Mouse (Mus musculus): ENCODE measurements around the gene Mast4. TPM values are rescaled to one million over a fixed set of nuclear protein-coding genes. Genes with fewer than 3 reads are reported as not detected.

The Mast4 gene
- polyA plus RNA-seq, 1 experiment from 2014 or later, result 2.8 TPM

- no peak overlapping the region for H3K4me3 ChIP-seq (ENCODE audit: low read depth, low read length)
- DNase-seq, result no peak
Measured at GRCm38 (mm10) chr13:102914800-102915199, 419.5 kb downstream of the Mast4 start.

GRCm38 (mm10) chr13:102913919-102914318 is 420.4 kb downstream of the Mast4 start:
- Histone ChIP-seq H3K36me3 (replicated peaks; ENCODE audit: insufficient read depth, low read length) (no peaks in the 10 kb centered on the region), H3K27me3 (ENCODE audit: insufficient read depth, low read length) (no peaks in the 10 kb centered on the region), H3K4me1 (ENCODE audit: insufficient read depth) (no peaks in the 10 kb centered on the region), H3K27ac (ENCODE audit: low read depth) (no peak overlapping the region), H3K4me2 (ENCODE audit: low read depth, low read length) (no peak overlapping the region), H3K9ac (replicated peaks) (no peak overlapping the region), H3K4me3 (ENCODE audit: low read depth, low read length) (no peak overlapping the region), H3K9me3 (ENCODE audit: low read length) (no peaks in the 10 kb centered on the region)
- DNase-seq, result no peak
- ATAC-seq, result no peak
- TF ChIP-seq CTCF (IDR thresholded peaks at IDR 0.05; ENCODE audit: low read depth), result no peak
- no peak for TF ChIP-seq EP300 (IDR thresholded peaks at IDR 0.05; ENCODE audit: low read depth)
- WGBS (ENCODE audit: insufficient replicate concordance), result 63% methylated on average over 2 of the region's 2 CpGs

More at GRCm38 (mm10) chr13:102914800-102915199, 419.5 kb downstream of the Mast4 start:
- H3K4me2 ChIP-seq (ENCODE audit: low read depth, low read length), result no peak overlapping the region
- H3K9me3 ChIP-seq (ENCODE audit: low read length), result no peaks in the 10 kb centered on the region
- no peaks in the 10 kb centered on the region for H3K27me3 ChIP-seq (ENCODE audit: insufficient read depth, low read length)
- H3K36me3 ChIP-seq (replicated peaks; ENCODE audit: insufficient read depth, low read length), result no peaks in the 10 kb centered on the region
- no peak overlapping the region for H3K9ac ChIP-seq (replicated peaks)
- H3K4me1 ChIP-seq (ENCODE audit: insufficient read depth), result no peaks in the 10 kb centered on the region
- no peak for TF ChIP-seq EP300 (IDR thresholded peaks at IDR 0.05; ENCODE audit: low read depth)
- no peak for TF ChIP-seq CTCF (IDR thresholded peaks at IDR 0.05; ENCODE audit: low read depth)
- H3K27ac ChIP-seq (ENCODE audit: low read depth), result no peak overlapping the region
- ATAC-seq, result no peak

GRCm38 (mm10) chr13:102912867-102913266 is 421.4 kb downstream of the Mast4 start:
- no peaks in the 10 kb centered on the region for H3K9me3 ChIP-seq (ENCODE audit: low read length)
- no peak overlapping the region for H3K4me3 ChIP-seq (ENCODE audit: low read depth, low read length)
- 82% methylated on average over 12 of the region's 12 CpGs for WGBS (ENCODE audit: insufficient replicate concordance)
- no peak overlapping the region for H3K4me2 ChIP-seq (ENCODE audit: low read depth, low read length)
- TF ChIP-seq CTCF (IDR thresholded peaks at IDR 0.05; ENCODE audit: low read depth) (no peak), EP300 (IDR thresholded peaks at IDR 0.05; ENCODE audit: low read depth) (no peak)
- no peak overlapping the region for H3K9ac ChIP-seq (replicated peaks)
- no peaks in the 10 kb centered on the region for H3K36me3 ChIP-seq (replicated peaks; ENCODE audit: insufficient read depth, low read length)
- H3K4me1 ChIP-seq (ENCODE audit: insufficient read depth), result no peaks in the 10 kb centered on the region
- no peak for ATAC-seq
- H3K27me3 ChIP-seq (ENCODE audit: insufficient read depth, low read length), result no peaks in the 10 kb centered on the region
- DNase-seq, result no peak
- H3K27ac ChIP-seq (ENCODE audit: low read depth), result no peak overlapping the region

- no peak overlapping the region for H3K27ac ChIP-seq (ENCODE audit: low read depth)
- TF ChIP-seq EP300 (IDR thresholded peaks at IDR 0.05; ENCODE audit: low read depth) (no peak), CTCF (IDR thresholded peaks at IDR 0.05; ENCODE audit: low read depth) (peak; percentile 22)
- H3K36me3 ChIP-seq (replicated peaks; ENCODE audit: insufficient read depth, low read length), result no peaks in the 10 kb centered on the region
- H3K27me3 ChIP-seq (ENCODE audit: insufficient read depth, low read length), result no peaks in the 10 kb centered on the region
- ATAC-seq, result no peak
- DNase-seq, result no peak
- WGBS (ENCODE audit: insufficient replicate concordance), result 85% methylated on average over 5 of the region's 5 CpGs
- no peaks in the 10 kb centered on the region for H3K9me3 ChIP-seq (ENCODE audit: low read length)
- H3K4me3 ChIP-seq (ENCODE audit: low read depth, low read length), result no peak overlapping the region
- no peak overlapping the region for H3K4me2 ChIP-seq (ENCODE audit: low read depth, low read length)
- no peak overlapping the region for H3K9ac ChIP-seq (replicated peaks)
- H3K4me1 ChIP-seq (ENCODE audit: insufficient read depth), result peaks cover 8% of the 10 kb centered on the region
Measured at GRCm38 (mm10) chr13:102909654-102910418, 424.5 kb downstream of the Mast4 start.

GRCm38 (mm10) chr13:102906661-102907009 is 427.7 kb downstream of the Mast4 start:
- peak overlapping the region; percentile 91 for H3K4me2 ChIP-seq (ENCODE audit: low read depth, low read length)
- ATAC-seq (peak; percentile 64), DNase-seq (no peak)
- H3K27ac ChIP-seq (ENCODE audit: low read depth), result peak overlapping the region; percentile 82; the same call in 1 of the 2 replicates
- 8% methylated on average over 9 of the region's 9 CpGs for WGBS (ENCODE audit: insufficient replicate concordance)
- H3K4me3 ChIP-seq (ENCODE audit: low read depth, low read length), result peak overlapping the region; percentile 62
- H3K9ac ChIP-seq (replicated peaks), result no peak overlapping the region
- no peaks in the 10 kb centered on the region for H3K9me3 ChIP-seq (ENCODE audit: low read length)
- peaks cover 12% of the 10 kb centered on the region for H3K4me1 ChIP-seq (ENCODE audit: insufficient read depth)
- no peaks in the 10 kb centered on the region for H3K27me3 ChIP-seq (ENCODE audit: insufficient read depth, low read length)
- no peak for TF ChIP-seq EP300 (IDR thresholded peaks at IDR 0.05; ENCODE audit: low read depth)
- no peaks in the 10 kb centered on the region for H3K36me3 ChIP-seq (replicated peaks; ENCODE audit: insufficient read depth, low read length)

GRCm38 (mm10) chr13:102906004-102906660 is 428.2 kb downstream of the Mast4 start:
- Histone ChIP-seq H3K36me3 (replicated peaks; ENCODE audit: insufficient read depth, low read length) (no peaks in the 10 kb centered on the region), H3K4me2 (ENCODE audit: low read depth, low read length) (peak overlapping the region; percentile 91), H3K9me3 (ENCODE audit: low read length) (no peaks in the 10 kb centered on the region), H3K4me3 (ENCODE audit: low read depth, low read length) (peak overlapping the region; percentile 62), H3K4me1 (ENCODE audit: insufficient read depth) (peaks cover 12% of the 10 kb centered on the region), H3K27ac (ENCODE audit: low read depth) (peak overlapping the region; percentile 82), H3K27me3 (ENCODE audit: insufficient read depth, low read length) (no peaks in the 10 kb centered on the region), H3K9ac (replicated peaks) (peak overlapping the region; percentile 70)
- DNase-seq, result peak; percentile 78
- WGBS (ENCODE audit: insufficient replicate concordance), result 2% methylated on average over 16 of the region's 16 CpGs
- ATAC-seq, result peak; percentile 96
- peak; percentile 61; the same call in 1 of the 2 replicates for TF ChIP-seq EP300 (IDR thresholded peaks at IDR 0.05; ENCODE audit: low read depth)
- TF ChIP-seq CTCF (IDR thresholded peaks at IDR 0.05; ENCODE audit: low read depth), result 0 out of 2 replicates have a peak, but pooled peaks have one; percentile 9
